Mouse (Mus musculus) thymus, adult 2 months (tissue): ENCODE data around the gene Rpia. TPM values are rescaled to one million over a fixed set of nuclear protein-coding genes. Genes with fewer than 3 reads are reported as not detected.
A peak's percentile ranks its signal among the peaks of the same experiment; 100 is the strongest.

Experiments
- DNase-seq: peaks from one replicate; pipeline ENCODE4 v3.0.0; 2021
- H3K27ac ChIP-seq: fragments of 200-500 bp; 2 replicates; pipeline ENCODE4 v1.5.1; 2012; ENCODE audit warnings: low read length, control low read depth; ENCODE audit not compliant: control insufficient read depth, insufficient read depth
- H3K27me3 ChIP-seq: fragments of 200-500 bp; 2 replicates; pipeline ENCODE4 v1.6.1; 2012; ENCODE audit warnings: mild to moderate bottlenecking, low read length, moderate library complexity, mixed read lengths; ENCODE audit not compliant: control insufficient read depth, insufficient read depth
- H3K36me3 ChIP-seq: fragments of 200-500 bp; 2 replicates; pipeline ENCODE4 v1.6.1; 2012; ENCODE audit warnings: mild to moderate bottlenecking, low read length, moderate library complexity; ENCODE audit not compliant: control insufficient read depth, insufficient read depth
- H3K4me1 ChIP-seq: fragments of 200-500 bp; replicated peaks from 2 replicates; pipeline ENCODE4 v1.6.1; 2012; ENCODE audit warnings: low read length; ENCODE audit not compliant: control insufficient read depth, insufficient read depth
- H3K4me3 ChIP-seq: fragments of 200-500 bp; 2 replicates; pipeline ENCODE4 v1.5.1; 2012; ENCODE audit warnings: mild to moderate bottlenecking, low read length, control low read depth, moderate library complexity; ENCODE audit not compliant: control insufficient read depth, insufficient read depth
- CTCF ChIP-seq: fragments of 200-500 bp; IDR thresholded peaks from 2 replicates; pipeline ENCODE4 v1.5.1; 2012; ENCODE audit warnings: mild to moderate bottlenecking, control low read depth, low read length, moderate library complexity, borderline replicate concordance; ENCODE audit not compliant: control insufficient read depth, poor library complexity, insufficient read depth; ENCODE audit errors: extremely low read depth
- POLR2A ChIP-seq: fragments of 200-500 bp; IDR thresholded peaks from 2 replicates; pipeline ENCODE4 v1.6.1; 2012; ENCODE audit warnings: mild to moderate bottlenecking, low read length, control low read depth, moderate library complexity; ENCODE audit not compliant: control insufficient read depth, poor library complexity, insufficient read depth; ENCODE audit errors: extremely low read depth
- WGBS: fragments of 180-500 bp; shearing (Covaris S2); methylation state at CpG from one replicate; pipeline ENCODE4 v1.1.7; 2018; 5-methylcytosine and 5-hydroxymethylcytosine counted together
- polyA plus RNA-seq: library from polyadenylated mRNA; depleted of rRNA; stranded (reverse); fragments of >200 nt; gene quantifications from 2 replicates; pipeline ENCODE4 v1.2.3, GENCODE M21; 2012; rRNA removed

The Rpia gene
- 15.7 and 20.0 TPM in 2 replicates for polyA plus RNA-seq

- under 1% methylated on average over 62 of the region's 62 CpGs for WGBS
- Histone ChIP-seq H3K36me3 (no peaks in the 10 kb centered on the region), H3K27ac (peak within 1 kb of the TSS; percentile 3; the same call in 1 of the 2 replicates), H3K4me3 (peak within 1 kb of the TSS; percentile 63), H3K27me3 (no peaks in the 10 kb centered on the region), H3K4me1 (peaks cover 12% of the 10 kb centered on the region)
- peak; percentile 46; the same call in 1 of the 2 replicates for TF ChIP-seq POLR2A
- 0 out of 2 replicates have a peak, but pooled peaks have one; percentile 35 for TF ChIP-seq CTCF
- DNase-seq = peak; percentile 98
These were observed at the start of gene Rpia for GRCm38 (mm10) chr6:70791824-70792535. Rpia (minus strand) TSS chr6:70792232.

GRCm38 (mm10) chr6:70840281-70840680 lies 48.2 kb upstream of the Rpia start:
- TF ChIP-seq POLR2A (no peak), CTCF (no peak)

GRCm38 (mm10) chr6:70838532-70838931 lies 46.5 kb upstream of the Rpia start:
- DNase-seq = no peak
- H3K4me1 ChIP-seq = peaks cover under 1% of the 10 kb centered on the region; the same call in 1 of the 2 replicates
- no peaks in the 10 kb centered on the region for H3K27me3 ChIP-seq
- no peaks in the 10 kb centered on the region for H3K36me3 ChIP-seq
- WGBS = 79% methylated on average over 3 of the region's 3 CpGs
- no peak for TF ChIP-seq CTCF
- TF ChIP-seq POLR2A = no peak
- H3K27ac ChIP-seq = no peak overlapping the region
- H3K4me3 ChIP-seq = no peak overlapping the region

More at GRCm38 (mm10) chr6:70840281-70840680, 48.2 kb upstream of the Rpia start:
- no peak overlapping the region for H3K4me3 ChIP-seq
- peaks cover 2% of the 10 kb centered on the region for H3K4me1 ChIP-seq
- no peak overlapping the region for H3K27ac ChIP-seq
- no peaks in the 10 kb centered on the region for H3K27me3 ChIP-seq
- no peak for DNase-seq
- 78% methylated on average over 5 of the region's 5 CpGs for WGBS
- H3K36me3 ChIP-seq = no peaks in the 10 kb centered on the region

- no peak overlapping the region for H3K27ac ChIP-seq
- 62% methylated on average over 2 of the region's 2 CpGs for whole genome bisulfite sequencing
- no peak overlapping the region for H3K4me3 ChIP-seq
- H3K4me1 ChIP-seq = no peaks in the 10 kb centered on the region; the same call in 1 of the 2 replicates
- no peaks in the 10 kb centered on the region for H3K36me3 ChIP-seq
- TF ChIP-seq POLR2A (no peak), CTCF (no peak)
- no peak for DNase-seq
- H3K27me3 ChIP-seq = no peaks in the 10 kb centered on the region
These were observed 45.3 kb upstream of the Rpia start for GRCm38 (mm10) chr6:70837297-70837696.

GRCm38 (mm10) chr6:70831179-70831839 lies 39.3 kb upstream of the Rpia start:
- WGBS = 44% methylated on average over 10 of the region's 10 CpGs
- no peaks in the 10 kb centered on the region for H3K27me3 ChIP-seq
- TF ChIP-seq POLR2A (no peak), CTCF (no peak)
- DNase-seq = no peak
- peaks cover 24% of the 10 kb centered on the region for H3K4me1 ChIP-seq
- no peak overlapping the region for H3K4me3 ChIP-seq
- H3K36me3 ChIP-seq = no peaks in the 10 kb centered on the region
- no peak overlapping the region for H3K27ac ChIP-seq

GRCm38 (mm10) chr6:70830552-70830951 lies 38.5 kb upstream of the Rpia start:
- no peaks in the 10 kb centered on the region for H3K36me3 ChIP-seq
- TF ChIP-seq POLR2A (no peak), CTCF (no peak)
- H3K27ac ChIP-seq = peak overlapping the region; percentile 19; the same call in 1 of the 2 replicates
- DNase-seq = no peak
- H3K27me3 ChIP-seq = no peaks in the 10 kb centered on the region
- 47% methylated on average over 3 of the region's 3 CpGs for WGBS
- peaks cover 27% of the 10 kb centered on the region for H3K4me1 ChIP-seq
- H3K4me3 ChIP-seq = no peak overlapping the region
